Mouse (Mus musculus): ENCODE measurements around the gene Gm6351. TPM values are rescaled to one million over a fixed set of nuclear protein-coding genes. Genes with fewer than 3 reads are reported as not detected.
"Not testable (repeated sequence)": the region's sequence is repeated elsewhere in the genome, so short reads cannot be mapped to it uniquely, and the experiment has no call there.

Gene Gm6351
- not detected in 2 replicates for total RNA-seq (2017)

DNA sequence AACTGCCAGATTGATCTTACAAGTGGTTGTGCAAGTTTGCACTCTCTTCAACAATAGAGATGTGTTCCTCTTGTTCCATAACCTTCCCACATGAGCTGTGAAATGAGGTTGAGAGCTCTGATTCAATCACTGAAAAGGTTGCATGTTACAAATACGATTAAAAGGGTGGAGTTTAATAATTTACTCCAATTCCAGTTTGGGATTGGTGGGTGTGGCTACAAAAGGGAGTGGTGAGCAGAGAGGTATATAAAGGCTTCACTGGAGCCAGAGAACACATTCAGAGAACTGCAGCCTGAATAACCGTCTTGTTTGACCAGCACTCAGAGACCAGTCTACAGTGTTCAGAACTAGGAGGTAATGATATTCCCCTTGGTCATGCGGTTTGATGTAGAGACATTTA lies at the start of gene Gm6351:
Gene Gm6351, plus strand, starts transcription at position 301 of the 400 bp plus-strand sequence.
- not testable (repeated sequence) for ATAC-seq (replicated peaks in 1 of 2; ENCODE audit: insufficient read depth in 1 of 2, low FRiP score in 2 of 2, low TSS enrichment in 1 of 2, low read depth in 1 of 2, poor library complexity in 2 of 2, severe bottlenecking in 2 of 2)

DNA sequence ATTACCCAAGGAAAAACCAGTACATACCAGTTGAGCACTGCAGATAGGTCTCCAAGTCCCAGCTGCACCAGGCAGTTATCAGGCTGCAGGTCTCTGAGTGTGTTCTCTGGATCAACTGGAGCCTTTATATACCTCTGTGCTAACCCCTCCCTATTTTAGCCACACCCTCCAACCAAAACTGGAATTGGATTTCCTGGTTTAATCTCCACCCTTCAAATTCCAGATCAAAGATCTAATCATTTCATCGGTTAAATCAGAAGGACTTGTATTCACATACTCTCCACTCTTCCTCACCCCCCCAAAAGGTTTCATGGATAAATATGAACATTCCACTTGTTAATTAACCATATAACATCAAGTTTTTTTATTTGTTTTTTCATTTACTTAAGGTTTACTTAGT lies 5.7 kb upstream of the Gm6351 start, which contains the start of gene BC061212:
Gene BC061212, minus strand, starts transcription at position 101 of the 400 bp plus-strand sequence.
- ATAC-seq (replicated peaks in 1 of 2; ENCODE audit: insufficient read depth in 1 of 2, low FRiP score in 2 of 2, low TSS enrichment in 1 of 2, low read depth in 1 of 2, poor library complexity in 2 of 2, severe bottlenecking in 2 of 2) = not testable (repeated sequence)

Other genes with a start within 250 kb of the Gm6351 start
- not detected in 2 replicates for gene Gm7792, start 232.6 kb upstream of the Gm6351 start, total RNA-seq (2017)
- gene Gm16429, start 147.3 kb upstream of the Gm6351 start, total RNA-seq (2017) = not detected in 2 replicates
- not detected in 2 replicates for gene BC061212, start 5.8 kb upstream of the Gm6351 start, total RNA-seq (2017)
- gene Gm3106, start 141.6 kb downstream of the Gm6351 start, total RNA-seq (2017) = not detected in 2 replicates
- not detected in 2 replicates for gene A430089I19Rik, start 230.4 kb downstream of the Gm6351 start, total RNA-seq (2017)
- not detected in 2 replicates for gene Gm6502, start 238.1 kb downstream of the Gm6351 start, total RNA-seq (2017)

All from hematopoietic stem cell, adult 5-6 weeks (primary cell).